Mouse (Mus musculus) stomach, embryonic 15.5 days (tissue): ENCODE data around the gene Gm27021. TPM values are rescaled to one million over a fixed set of nuclear protein-coding genes. Genes with fewer than 3 reads are reported as not detected.

Source experiments
- ATAC-seq: fragments of 200-750 bp; cut with Nextera tagmentation; 2 replicates; pipeline ENCODE4 v1.8.0; 2017; ENCODE audit warnings: low read depth, moderate number of reproducible peaks, moderate TSS enrichment; ENCODE audit not compliant: insufficient read depth, low FRiP score
- H3K27ac ChIP-seq: fragments of 300-500 bp; sonication (generic); 2 replicates; pipeline ENCODE4 v1.5.1; 2015; ENCODE audit warnings: mild to moderate bottlenecking, inconsistent platforms
- H3K27me3 ChIP-seq: fragments of 300-500 bp; sonication (generic); replicated peaks from 2 replicates; pipeline ENCODE4 v1.6.1; 2015; ENCODE audit warnings: inconsistent platforms
- H3K36me3 ChIP-seq: fragments of 300-500 bp; sonication (generic); 2 replicates; pipeline ENCODE4 v1.6.1; 2015; ENCODE audit warnings: inconsistent platforms
- H3K4me1 ChIP-seq: fragments of 300-500 bp; sonication (generic); 2 replicates; pipeline ENCODE4 v1.6.1; 2015; ENCODE audit warnings: inconsistent platforms
- H3K4me2 ChIP-seq: fragments of 300-500 bp; sonication (generic); 2 replicates; pipeline ENCODE4 v1.6.1; 2015; ENCODE audit warnings: mild to moderate bottlenecking, inconsistent platforms
- H3K4me3 ChIP-seq: fragments of 300-500 bp; sonication (generic); replicated peaks from 2 replicates; pipeline ENCODE4 v1.5.1; 2015; ENCODE audit warnings: inconsistent platforms
- H3K9ac ChIP-seq: fragments of 300-500 bp; sonication (generic); 2 replicates; pipeline ENCODE4 v1.6.1; 2015; ENCODE audit warnings: inconsistent platforms
- H3K9me3 ChIP-seq: fragments of 300-500 bp; sonication (generic); 2 replicates; pipeline ENCODE4 v1.6.1; 2016; ENCODE audit warnings: inconsistent platforms
- WGBS: fragments of 180-500 bp; shearing (Covaris S2); methylation state at CpG from one replicate; pipeline ENCODE4 v1.1.7; 2015; 5-methylcytosine and 5-hydroxymethylcytosine counted together
- polyA plus RNA-seq: library from polyadenylated mRNA; unstranded; fragments of >200 nt; fragmentation: Nextera tagmentation; extraction: Ambion mirVana; gene quantifications from 2 replicates; pipeline ENCODE4 v1.2.1, GENCODE M21; 2015

Gm27021 gene
- polyA plus RNA-seq, 1 experiment from 2014 or later, result 2.0 TPM

- no peak overlapping the region for H3K9ac ChIP-seq
- no peaks in the 10 kb centered on the region for H3K36me3 ChIP-seq
- no peak for ATAC-seq
- H3K4me1 ChIP-seq, result peaks cover 32% of the 10 kb centered on the region
- H3K9me3 ChIP-seq, result no peaks in the 10 kb centered on the region
- H3K4me3 ChIP-seq, result no peak overlapping the region
- no peak overlapping the region for H3K4me2 ChIP-seq
- WGBS, result 56% methylated on average over 7 of the region's 7 CpGs
- H3K27me3 ChIP-seq, result no peaks in the 10 kb centered on the region
- H3K27ac ChIP-seq, result peak overlapping the region; percentile 36; the same call in 1 of the 2 replicates
These were observed 30.5 kb upstream of the Gm27021 start for GRCm38 (mm10) chr8:120698426-120698825.

GRCm38 (mm10) chr8:120697979-120698272, 30.0 kb upstream of the Gm27021 start:
- no peak for ATAC-seq
- Histone ChIP-seq H3K4me1 (peaks cover 34% of the 10 kb centered on the region), H3K9me3 (no peaks in the 10 kb centered on the region), H3K27me3 (no peaks in the 10 kb centered on the region), H3K4me2 (no peak overlapping the region), H3K4me3 (no peak overlapping the region), H3K27ac (0 out of 2 replicates have a peak overlapping the region, but pooled peaks have one; percentile 36), H3K36me3 (no peaks in the 10 kb centered on the region), H3K9ac (no peak overlapping the region)

- H3K9ac ChIP-seq, result no peak overlapping the region
- no peaks in the 10 kb centered on the region for H3K36me3 ChIP-seq
- WGBS, result 56% methylated on average over 16 of the region's 17 CpGs
- H3K4me2 ChIP-seq, result no peak overlapping the region
- H3K4me1 ChIP-seq, result peaks cover 38% of the 10 kb centered on the region
- H3K27ac ChIP-seq, result peak overlapping the region; percentile 72
- H3K27me3 ChIP-seq, result no peaks in the 10 kb centered on the region
- no peaks in the 10 kb centered on the region for H3K9me3 ChIP-seq
- H3K4me3 ChIP-seq, result no peak overlapping the region
- no peak for ATAC-seq
These were observed 29.5 kb upstream of the Gm27021 start for GRCm38 (mm10) chr8:120697154-120697978.

- Histone ChIP-seq H3K27ac (peak overlapping the region; percentile 72), H3K4me2 (no peak overlapping the region), H3K4me1 (peaks cover 38% of the 10 kb centered on the region), H3K9ac (no peak overlapping the region), H3K36me3 (no peaks in the 10 kb centered on the region), H3K27me3 (no peaks in the 10 kb centered on the region), H3K9me3 (no peaks in the 10 kb centered on the region), H3K4me3 (no peak overlapping the region)
- WGBS, result 32% methylated on average over 13 of the region's 13 CpGs
- peak; percentile 51; the same call in 1 of the 2 replicates for ATAC-seq
These were observed 28.7 kb upstream of the Gm27021 start for GRCm38 (mm10) chr8:120696401-120697153.

GRCm38 (mm10) chr8:120693861-120694493, 26.1 kb upstream of the Gm27021 start:
- H3K4me1 ChIP-seq, result peaks cover 38% of the 10 kb centered on the region
- peak overlapping the region; percentile 43 for H3K4me2 ChIP-seq
- H3K4me3 ChIP-seq, result 0 out of 2 replicates have a peak overlapping the region, but pooled peaks have one; percentile 1
- no peak overlapping the region; the same call in 1 of the 2 replicates for H3K9ac ChIP-seq
- peak; percentile 79 for ATAC-seq
- 0 out of 2 replicates have a peak, but pooled peaks cover under 1% of the 10 kb centered on the region for H3K27me3 ChIP-seq
- H3K9me3 ChIP-seq, result no peaks in the 10 kb centered on the region
- 13% methylated on average over 22 of the region's 22 CpGs for WGBS
- H3K27ac ChIP-seq, result peak overlapping the region; percentile 63
- no peaks in the 10 kb centered on the region for H3K36me3 ChIP-seq

GRCm38 (mm10) chr8:120692934-120693333, 25.1 kb upstream of the Gm27021 start:
- Histone ChIP-seq H3K4me1 (peaks cover 38% of the 10 kb centered on the region), H3K4me3 (no peak overlapping the region), H3K9ac (no peak overlapping the region), H3K27ac (no peak overlapping the region), H3K4me2 (no peak overlapping the region), H3K36me3 (no peaks in the 10 kb centered on the region), H3K9me3 (no peaks in the 10 kb centered on the region), H3K27me3 (peaks cover 8% of the 10 kb centered on the region; the same call in 1 of the 2 replicates)
- WGBS, result 62% methylated on average over 4 of the region's 4 CpGs
- no peak for ATAC-seq

GRCm38 (mm10) chr8:120688511-120688910, 20.6 kb upstream of the Gm27021 start:
- no peak for ATAC-seq

GRCm38 (mm10) chr8:120687786-120688185, 19.9 kb upstream of the Gm27021 start:
- ATAC-seq, result no peak
- WGBS, result 53% methylated on average over 8 of the region's 8 CpGs
- peaks cover 19% of the 10 kb centered on the region for H3K4me1 ChIP-seq
- H3K4me3 ChIP-seq, result no peak overlapping the region
- no peaks in the 10 kb centered on the region for H3K9me3 ChIP-seq
- no peak overlapping the region for H3K27ac ChIP-seq
- H3K9ac ChIP-seq, result no peak overlapping the region
- no peak overlapping the region for H3K4me2 ChIP-seq
- H3K36me3 ChIP-seq, result no peaks in the 10 kb centered on the region
- peaks cover 8% of the 10 kb centered on the region; the same call in 1 of the 2 replicates for H3K27me3 ChIP-seq

More at GRCm38 (mm10) chr8:120688511-120688910, 20.6 kb upstream of the Gm27021 start:
- H3K27me3 ChIP-seq, result peaks cover 8% of the 10 kb centered on the region; the same call in 1 of the 2 replicates
- H3K9me3 ChIP-seq, result no peaks in the 10 kb centered on the region
- no peak overlapping the region for H3K9ac ChIP-seq
- no peak overlapping the region for H3K4me2 ChIP-seq
- no peak overlapping the region for H3K27ac ChIP-seq
- H3K4me1 ChIP-seq, result peaks cover 23% of the 10 kb centered on the region
- 90% methylated on average over 7 of the region's 7 CpGs for whole genome bisulfite sequencing
- no peaks in the 10 kb centered on the region for H3K36me3 ChIP-seq
- H3K4me3 ChIP-seq, result no peak overlapping the region

- whole genome bisulfite sequencing, result 82% methylated on average over 5 of the region's 5 CpGs
- Histone ChIP-seq H3K27me3 (peaks cover 8% of the 10 kb centered on the region; the same call in 1 of the 2 replicates), H3K4me1 (peaks cover 17% of the 10 kb centered on the region; the same call in 1 of the 2 replicates), H3K9ac (no peak overlapping the region), H3K4me3 (no peak overlapping the region), H3K27ac (no peak overlapping the region), H3K9me3 (no peaks in the 10 kb centered on the region), H3K36me3 (no peaks in the 10 kb centered on the region), H3K4me2 (no peak overlapping the region)
- ATAC-seq, result no peak
These were observed 18.7 kb upstream of the Gm27021 start for GRCm38 (mm10) chr8:120686576-120686975.

GRCm38 (mm10) chr8:120686051-120686450, 18.2 kb upstream of the Gm27021 start:
- no peak for ATAC-seq
- peak overlapping the region; percentile 71 for H3K27ac ChIP-seq
- 83% methylated on average over 13 of the region's 13 CpGs for WGBS
- H3K9ac ChIP-seq, result no peak overlapping the region
- H3K4me3 ChIP-seq, result no peak overlapping the region
- H3K36me3 ChIP-seq, result no peaks in the 10 kb centered on the region
- H3K9me3 ChIP-seq, result no peaks in the 10 kb centered on the region
- no peak overlapping the region for H3K4me2 ChIP-seq
- H3K27me3 ChIP-seq, result peaks cover 8% of the 10 kb centered on the region; the same call in 1 of the 2 replicates
- peaks cover 17% of the 10 kb centered on the region; the same call in 1 of the 2 replicates for H3K4me1 ChIP-seq

- no peaks in the 10 kb centered on the region for H3K9me3 ChIP-seq
- peaks cover 8% of the 10 kb centered on the region; the same call in 1 of the 2 replicates for H3K27me3 ChIP-seq
- peaks cover 17% of the 10 kb centered on the region; the same call in 1 of the 2 replicates for H3K4me1 ChIP-seq
- ATAC-seq, result no peak
- no peak overlapping the region for H3K9ac ChIP-seq
- WGBS, result 78% methylated on average over 8 of the region's 8 CpGs
- H3K36me3 ChIP-seq, result no peaks in the 10 kb centered on the region
- no peak overlapping the region for H3K4me3 ChIP-seq
- peak overlapping the region; percentile 71 for H3K27ac ChIP-seq
- no peak overlapping the region for H3K4me2 ChIP-seq
These were observed 17.7 kb upstream of the Gm27021 start for GRCm38 (mm10) chr8:120685591-120685990.
